Mouse (Mus musculus) heart, embryonic 13.5 days (tissue): ENCODE measurements around the gene St7. TPM values are rescaled to one million over a fixed set of nuclear protein-coding genes. Genes with fewer than 3 reads are reported as not detected.

Experiments used
- polyA plus RNA-seq: library from polyadenylated mRNA; unstranded; fragments of >200 nt; fragmentation: Nextera tagmentation; extraction: Ambion mirVana; gene quantifications from 2 replicates; pipeline ENCODE4 v1.2.1, GENCODE M21; 2015

St7 gene
- polyA plus RNA-seq, 1 experiment from 2014 or later, result 25.9 TPM

Other genes with a start within 250 kb of the St7 start
- gene Met, start 229.1 kb upstream of the St7 start, polyA plus RNA-seq, result 1.7 and 1.9 TPM in 2 replicates
- 198 and 210 TPM in 2 replicates for gene Capza2, start 56.7 kb upstream of the St7 start, polyA plus RNA-seq